Mouse (Mus musculus): ENCODE data around the gene Rftn1. TPM values are rescaled to one million over a fixed set of nuclear protein-coding genes. Genes with fewer than 3 reads are reported as not detected.

Gene Rftn1
- polyA plus RNA-seq, 1 experiment = 16.8 TPM

GRCm38 (mm10) chr17:50071602-50071988, 118.9 kb downstream of the Rftn1 start:
- Histone ChIP-seq H3K27ac (ENCODE audit: insufficient read depth, low read length) (no peak overlapping the region), H3K4me3 (replicated peaks; ENCODE audit: insufficient read depth, low read depth, low read length) (no peak overlapping the region), H3K4me1 (ENCODE audit: control insufficient read depth, insufficient read depth, low read length) (no peaks in the 10 kb centered on the region), H3K27me3 (ENCODE audit: control insufficient read depth, insufficient read depth, low read length) (no peaks in the 10 kb centered on the region)
- TF ChIP-seq POLR2A (IDR thresholded peaks at IDR 0.05; ENCODE audit: borderline replicate concordance, insufficient read depth, low read length) (no peak), CTCF (IDR thresholded peaks at IDR 0.05; ENCODE audit: borderline replicate concordance, insufficient read depth, low read depth, low read length) (no peak)
- WGBS = 88% methylated on average over 6 of the region's 6 CpGs
- no peak for DNase-seq

GRCm38 (mm10) chr17:50070822-50071601, 119.5 kb downstream of the Rftn1 start:
- Histone ChIP-seq H3K27me3 (ENCODE audit: control insufficient read depth, insufficient read depth, low read length) (no peaks in the 10 kb centered on the region), H3K4me1 (ENCODE audit: control insufficient read depth, insufficient read depth, low read length) (no peaks in the 10 kb centered on the region), H3K4me3 (replicated peaks; ENCODE audit: insufficient read depth, low read depth, low read length) (no peak overlapping the region), H3K27ac (ENCODE audit: insufficient read depth, low read length) (no peak overlapping the region)
- TF ChIP-seq CTCF (IDR thresholded peaks at IDR 0.05; ENCODE audit: borderline replicate concordance, insufficient read depth, low read depth, low read length) = no peak
- no peak for TF ChIP-seq POLR2A (IDR thresholded peaks at IDR 0.05; ENCODE audit: borderline replicate concordance, insufficient read depth, low read length)
- WGBS = 90% methylated on average over 7 of the region's 7 CpGs
- DNase-seq = no peak

GRCm38 (mm10) chr17:50069897-50070636, 120.4 kb downstream of the Rftn1 start:
- DNase-seq = no peak
- WGBS = 46% methylated on average over 10 of the region's 10 CpGs
- Histone ChIP-seq H3K4me3 (replicated peaks; ENCODE audit: insufficient read depth, low read depth, low read length) (no peak overlapping the region), H3K27ac (ENCODE audit: insufficient read depth, low read length) (no peak overlapping the region), H3K27me3 (ENCODE audit: control insufficient read depth, insufficient read depth, low read length) (no peaks in the 10 kb centered on the region), H3K4me1 (ENCODE audit: control insufficient read depth, insufficient read depth, low read length) (no peaks in the 10 kb centered on the region)
- TF ChIP-seq CTCF (IDR thresholded peaks at IDR 0.05; ENCODE audit: borderline replicate concordance, insufficient read depth, low read depth, low read length) (no peak), POLR2A (IDR thresholded peaks at IDR 0.05; ENCODE audit: borderline replicate concordance, insufficient read depth, low read length) (no peak)

- TF ChIP-seq POLR2A (IDR thresholded peaks at IDR 0.05; ENCODE audit: borderline replicate concordance, insufficient read depth, low read length) = no peak
- no peak for TF ChIP-seq CTCF (IDR thresholded peaks at IDR 0.05; ENCODE audit: borderline replicate concordance, insufficient read depth, low read depth, low read length)
- no peak overlapping the region for H3K4me3 ChIP-seq (replicated peaks; ENCODE audit: insufficient read depth, low read depth, low read length)
- no peak for DNase-seq
- 95% methylated on average over 5 of the region's 5 CpGs for WGBS
- no peak overlapping the region for H3K27ac ChIP-seq (ENCODE audit: insufficient read depth, low read length)
- H3K4me1 ChIP-seq (ENCODE audit: control insufficient read depth, insufficient read depth, low read length) = no peaks in the 10 kb centered on the region
- no peaks in the 10 kb centered on the region for H3K27me3 ChIP-seq (ENCODE audit: control insufficient read depth, insufficient read depth, low read length)
These were observed 121.3 kb downstream of the Rftn1 start for GRCm38 (mm10) chr17:50069205-50069604.

GRCm38 (mm10) chr17:50068681-50069138, 121.8 kb downstream of the Rftn1 start:
- no peaks in the 10 kb centered on the region for H3K4me1 ChIP-seq (ENCODE audit: control insufficient read depth, insufficient read depth, low read length)
- TF ChIP-seq CTCF (IDR thresholded peaks at IDR 0.05; ENCODE audit: borderline replicate concordance, insufficient read depth, low read depth, low read length) (no peak), POLR2A (IDR thresholded peaks at IDR 0.05; ENCODE audit: borderline replicate concordance, insufficient read depth, low read length) (no peak)
- no peak overlapping the region for H3K4me3 ChIP-seq (replicated peaks; ENCODE audit: insufficient read depth, low read depth, low read length)
- H3K27me3 ChIP-seq (ENCODE audit: control insufficient read depth, insufficient read depth, low read length) = no peaks in the 10 kb centered on the region
- H3K27ac ChIP-seq (ENCODE audit: insufficient read depth, low read length) = no peak overlapping the region
- WGBS = 97% methylated on average over 10 of the region's 10 CpGs
- no peak for DNase-seq

- H3K27ac ChIP-seq (ENCODE audit: insufficient read depth, low read length) = no peak overlapping the region
- WGBS = 96% methylated on average over 5 of the region's 5 CpGs
- DNase-seq = no peak
- no peaks in the 10 kb centered on the region for H3K4me1 ChIP-seq (ENCODE audit: control insufficient read depth, insufficient read depth, low read length)
- no peak overlapping the region for H3K4me3 ChIP-seq (replicated peaks; ENCODE audit: insufficient read depth, low read depth, low read length)
- TF ChIP-seq POLR2A (IDR thresholded peaks at IDR 0.05; ENCODE audit: borderline replicate concordance, insufficient read depth, low read length) = no peak
- TF ChIP-seq CTCF (IDR thresholded peaks at IDR 0.05; ENCODE audit: borderline replicate concordance, insufficient read depth, low read depth, low read length) = no peak
- H3K27me3 ChIP-seq (ENCODE audit: control insufficient read depth, insufficient read depth, low read length) = no peaks in the 10 kb centered on the region
These were observed 122.4 kb downstream of the Rftn1 start for GRCm38 (mm10) chr17:50067774-50068680.
